ENCODE assay signal across 8 mouse cellular contexts in genomic region chr11:74837056-74837693, GRCm38 (mm10). TPM values are rescaled to one million over a fixed set of nuclear protein-coding genes. Genes with fewer than 3 reads are reported as not detected.
DNase-seq lines count a peak whose midpoint lies in the region; ATAC-seq lines count a peak whose summit lies in the region.

No protein-coding gene starts in this region.

- peaks cover 88% of the 10 kb centered on the region for H3K4me1 ChIP-seq in kidney, embryonic 15.5 days
- H3K4me1 ChIP-seq in brown adipose tissue, adult 24 weeks (ENCODE audit: control insufficient read depth, insufficient read depth, insufficient read length, low read length), result peaks cover 23% of the 10 kb centered on the region
- peaks cover 79% of the 10 kb centered on the region for H3K4me1 ChIP-seq in hindbrain, embryonic 13.5 days (replicated peaks)
- peaks cover 39% of the 10 kb centered on the region for H3K4me1 ChIP-seq in midbrain, embryonic 12.5 days

- H3K27me3 ChIP-seq in kidney, embryonic 15.5 days, result no peaks in the 10 kb centered on the region
- no peaks in the 10 kb centered on the region for H3K27me3 ChIP-seq in hindbrain, embryonic 13.5 days
- H3K27me3 ChIP-seq in midbrain, embryonic 12.5 days, result peaks cover 4% of the 10 kb centered on the region; the same call in 1 of the 2 replicates

- peak overlapping the region; percentile 51 for H3K9ac ChIP-seq in kidney, embryonic 15.5 days
- peak overlapping the region; percentile 70 for H3K9ac ChIP-seq in hindbrain, embryonic 13.5 days
- H3K9ac ChIP-seq in midbrain, embryonic 12.5 days (replicated peaks), result peak overlapping the region; percentile 66

- peaks cover 19% of the 10 kb centered on the region for H3K36me3 ChIP-seq in kidney, embryonic 15.5 days
- peaks cover 23% of the 10 kb centered on the region for H3K36me3 ChIP-seq in hindbrain, embryonic 13.5 days
- peaks cover 13% of the 10 kb centered on the region for H3K36me3 ChIP-seq in midbrain, embryonic 12.5 days

- H3K4me2 ChIP-seq in kidney, embryonic 15.5 days, result peak overlapping the region; percentile 87
- H3K4me2 ChIP-seq in hindbrain, embryonic 13.5 days, result peak overlapping the region; percentile 80
- H3K4me2 ChIP-seq in midbrain, embryonic 12.5 days (replicated peaks), result peak overlapping the region; percentile 77

- 48% methylated on average over 16 of the region's 16 CpGs for WGBS in kidney, embryonic 15.5 days
- WGBS in hindbrain, embryonic 13.5 days, result 42% methylated on average over 16 of the region's 16 CpGs
- 42% methylated on average over 16 of the region's 16 CpGs for WGBS in midbrain, embryonic 12.5 days

- no peak for ATAC-seq in kidney, embryonic 15.5 days (replicated peaks; ENCODE audit: low FRiP score)
- ATAC-seq in hindbrain, embryonic 13.5 days (ENCODE audit: low FRiP score), result peak; percentile 2
- ATAC-seq in midbrain, embryonic 12.5 days (ENCODE audit: low FRiP score, low read depth), result no peak
- no peak for ATAC-seq in cerebellum, adult (ENCODE audit: insufficient number of reproducible peaks, low FRiP score, low TSS enrichment)

- no peak for DNase-seq in kidney, postnatal 25 days
- DNase-seq in adrenal gland, postnatal 36 days, result no peak
- DNase-seq in left cerebral cortex, postnatal 36 days (ENCODE audit: low spot score in 2 of 2), result no peak

- intact Hi-C loops in left cerebral cortex, postnatal 36 days (cut with DNase I), result loop anchor here (10.0 kb wide), 1 partner anchor 338 kb away; the partner anchor contains the start of gene Ovca2

- peak overlapping the region; percentile 56 for H3K4me3 ChIP-seq in kidney, embryonic 15.5 days (replicated peaks)
- H3K4me3 ChIP-seq in brown adipose tissue, adult 24 weeks (ENCODE audit: insufficient read depth, low read depth, low read length), result peak overlapping the region; percentile 34
- H3K4me3 ChIP-seq in hindbrain, embryonic 13.5 days, result peak overlapping the region; percentile 57
- H3K4me3 ChIP-seq in midbrain, embryonic 12.5 days, result peak overlapping the region; percentile 62

- H3K9me3 ChIP-seq in kidney, embryonic 15.5 days (replicated peaks), result no peaks in the 10 kb centered on the region
- H3K9me3 ChIP-seq in hindbrain, embryonic 13.5 days, result no peaks in the 10 kb centered on the region
- H3K9me3 ChIP-seq in midbrain, embryonic 12.5 days, result no peaks in the 10 kb centered on the region

- peak overlapping the region; percentile 97 for H3K27ac ChIP-seq in kidney, embryonic 15.5 days
- H3K27ac ChIP-seq in brown adipose tissue, adult 24 weeks (replicated peaks; ENCODE audit: low read depth, low read length), result peak overlapping the region; percentile 85
- H3K27ac ChIP-seq in hindbrain, embryonic 13.5 days, result peak overlapping the region; percentile 93
- peak overlapping the region; percentile 91 for H3K27ac ChIP-seq in midbrain, embryonic 12.5 days (replicated peaks)

RNA-seq across cellular contexts. Expression of gene Mnt, which starts 6.5 kb away (rescaled TPM):
- polyA plus RNA-seq in kidney, embryonic 15.5 days (2015; fragmentation: Nextera tagmentation; extraction: Ambion mirVana), result 5.0 and 5.7 TPM in 2 replicates
- polyA plus RNA-seq in brown adipose tissue, adult 24 weeks (2012; ENCODE audit: insufficient read depth, insufficient read length, missing spikeins), result 5.6 and 6.2 TPM in 2 replicates
- 9.0 and 9.1 TPM in 2 replicates for polyA plus RNA-seq in hindbrain, embryonic 13.5 days (2015; fragmentation: Nextera tagmentation; extraction: Ambion mirVana)
- polyA plus RNA-seq in midbrain, embryonic 12.5 days (2016; fragmentation: Nextera tagmentation; extraction: Ambion mirVana), result 8.7 TPM in 2 replicates
- total RNA-seq in adrenal gland, postnatal 36 days (2021), result 10 to 100 TPM; 27.6 to 30.6 TPM
- 10 to 100 TPM; 31.5 to 31.7 TPM for total RNA-seq in left cerebral cortex, postnatal 36 days (2021)

RNA-seq across cellular contexts. Expression of gene Sgsm2, which starts 59.7 kb away (rescaled TPM):
- polyA plus RNA-seq in kidney, embryonic 15.5 days (2015; fragmentation: Nextera tagmentation; extraction: Ambion mirVana), result 6.1 and 7.3 TPM in 2 replicates
- polyA plus RNA-seq in brown adipose tissue, adult 24 weeks (2012; ENCODE audit: insufficient read depth, insufficient read length, missing spikeins), result 2.6 and 3.0 TPM in 2 replicates
- polyA plus RNA-seq in hindbrain, embryonic 13.5 days (2015; fragmentation: Nextera tagmentation; extraction: Ambion mirVana), result 17.8 and 19.1 TPM in 2 replicates
- polyA plus RNA-seq in midbrain, embryonic 12.5 days (2016; fragmentation: Nextera tagmentation; extraction: Ambion mirVana), result 16.2 and 19.0 TPM in 2 replicates
- total RNA-seq in adrenal gland, postnatal 36 days (2021), result 10 to 100 TPM; 19.0 to 22.4 TPM
- 10 to 100 TPM; 80.2 to 81.6 TPM for total RNA-seq in left cerebral cortex, postnatal 36 days (2021)
